Mouse (Mus musculus): Measurements from ENCODE around the gene Lrrc8b.

The Lrrc8b gene

GRCm38 (mm10) chr5:105418851-105419250 is 3.3 kb downstream of the Lrrc8b start:
- no peak for DNase-seq (ENCODE audit: low spot score in 2 of 2)

GRCm38 (mm10) chr5:105425587-105425986 is 10.0 kb downstream of the Lrrc8b start:
- no peak for DNase-seq (ENCODE audit: low spot score in 2 of 2)

GRCm38 (mm10) chr5:105427326-105427725 is 11.8 kb downstream of the Lrrc8b start:
- DNase-seq (ENCODE audit: low spot score in 2 of 2) = no peak

- DNase-seq (ENCODE audit: low spot score in 2 of 2) = no peak
These were observed 12.8 kb downstream of the Lrrc8b start for GRCm38 (mm10) chr5:105428265-105428974.

GRCm38 (mm10) chr5:105430148-105430547 is 14.6 kb downstream of the Lrrc8b start:
- no peak for DNase-seq (ENCODE audit: low spot score in 2 of 2)

- no peak for DNase-seq (ENCODE audit: low spot score in 2 of 2)
These were observed 24.0 kb downstream of the Lrrc8b start for GRCm38 (mm10) chr5:105439608-105440007.

- no peak for DNase-seq (ENCODE audit: low spot score in 2 of 2)
These were observed 25.5 kb downstream of the Lrrc8b start for GRCm38 (mm10) chr5:105440992-105441535.

- no peak for DNase-seq (ENCODE audit: low spot score in 2 of 2)
These were observed 26.8 kb downstream of the Lrrc8b start for GRCm38 (mm10) chr5:105442212-105443000.

- DNase-seq (ENCODE audit: low spot score in 2 of 2) = no peak
These were observed 27.7 kb downstream of the Lrrc8b start for GRCm38 (mm10) chr5:105443057-105443815.

- no peak for DNase-seq (ENCODE audit: low spot score in 2 of 2)
These were observed 30.1 kb downstream of the Lrrc8b start for GRCm38 (mm10) chr5:105445686-105446085.

- no peak for DNase-seq (ENCODE audit: low spot score in 2 of 2)
These were observed 38.5 kb downstream of the Lrrc8b start for GRCm38 (mm10) chr5:105454105-105454504.

GRCm38 (mm10) chr5:105459077-105459476 is 43.5 kb downstream of the Lrrc8b start:
- no peak for DNase-seq (ENCODE audit: low spot score in 2 of 2)

GRCm38 (mm10) chr5:105460551-105460950 is 45.0 kb downstream of the Lrrc8b start:
- DNase-seq (ENCODE audit: low spot score in 2 of 2) = no peak

- no peak for DNase-seq (ENCODE audit: low spot score in 2 of 2)
These were observed 45.5 kb downstream of the Lrrc8b start for GRCm38 (mm10) chr5:105461076-105461475.

GRCm38 (mm10) chr5:105464671-105465070 is 49.1 kb downstream of the Lrrc8b start:
- DNase-seq (ENCODE audit: low spot score in 2 of 2) = no peak

- DNase-seq (ENCODE audit: low spot score in 2 of 2) = no peak
These were observed 50.0 kb downstream of the Lrrc8b start for GRCm38 (mm10) chr5:105465550-105465949.

- peak in 1 of 2 experiments; percentile 50 for DNase-seq (ENCODE audit: low spot score in 2 of 2)
These were observed 50.9 kb downstream of the Lrrc8b start for GRCm38 (mm10) chr5:105466471-105466902.

GRCm38 (mm10) chr5:105467271-105467670 is 51.7 kb downstream of the Lrrc8b start:
- peak in 1 of 2 experiments; percentile 41 for DNase-seq (ENCODE audit: low spot score in 2 of 2)

GRCm38 (mm10) chr5:105472983-105473705 is 57.6 kb downstream of the Lrrc8b start:
- no peak for DNase-seq (ENCODE audit: low spot score in 2 of 2)

- DNase-seq (ENCODE audit: low spot score in 2 of 2) = no peak
These were observed 62.0 kb downstream of the Lrrc8b start for GRCm38 (mm10) chr5:105477527-105477926.

GRCm38 (mm10) chr5:105479673-105480072 is 64.1 kb downstream of the Lrrc8b start:
- DNase-seq (ENCODE audit: low spot score in 2 of 2) = no peak
